Comparison of ENCODE assay signal across 19 mouse cellular contexts in genomic region chr13:89720497-89720896, GRCm38 (mm10). TPM values are rescaled to one million over a fixed set of nuclear protein-coding genes. Genes with fewer than 3 reads are reported as not detected.
A peak's percentile ranks its signal among the peaks of the same experiment; 100 is the strongest.
DNase-seq lines count a peak whose midpoint lies in the region; ATAC-seq and TF ChIP-seq lines count a peak whose summit lies in the region.
"Had no signal": no experiment of that assay in that cellular context is flagged by ENCODE, and none has a peak within 500 bp of the region (broad histone marks: within the 10 kb centered on the region; RNA-seq: fewer than 3 reads in every experiment).

No protein-coding gene starts in this region.

- no peaks in the 10 kb centered on the region for H3K9me3 ChIP-seq in hindbrain, postnatal 0 days (ENCODE audit: low read length)
- H3K9me3 ChIP-seq in hindbrain, embryonic 14.5 days (ENCODE audit: control insufficient read depth, low read length) = no peaks in the 10 kb centered on the region
- H3K9me3 ChIP-seq in liver, embryonic 14.5 days (ENCODE audit: control insufficient read depth, low read length) = no peaks in the 10 kb centered on the region
- no peaks in the 10 kb centered on the region for H3K9me3 ChIP-seq in liver, embryonic 12.5 days (replicated peaks)
- H3K9me3 ChIP-seq in MEL (replicated peaks; ENCODE audit: insufficient read depth, low read length) = no peaks in the 10 kb centered on the region
- H3K9me3 ChIP-seq in limb, embryonic 10.5 days (replicated peaks) = no peaks in the 10 kb centered on the region
- H3K9me3 ChIP-seq: embryonic facial prominence, embryonic 10.5 days; G1E; heart, embryonic 13.5 days; limb, embryonic 13.5 days; midbrain, embryonic 12.5 days had no signal

- ATAC-seq in hindbrain, postnatal 0 days = no peak
- no peak for ATAC-seq in hindbrain, embryonic 14.5 days (ENCODE audit: low FRiP score)
- no peak for ATAC-seq in liver, embryonic 14.5 days (ENCODE audit: insufficient read depth)
- ATAC-seq in liver, embryonic 12.5 days = no peak
- ATAC-seq: forebrain, embryonic 14.5 days had no signal

- no peak for DNase-seq in hindbrain, postnatal 0 days (ENCODE audit: low spot score)
- no peak for DNase-seq in hindbrain, embryonic 14.5 days (ENCODE audit: low spot score)
- DNase-seq in liver, embryonic 14.5 days (ENCODE audit: low read depth in 3 of 3, low spot score in 3 of 3) = no peak
- DNase-seq in MEL (ENCODE audit: low read depth, low spot score) = peak; percentile 10
- DNase-seq in brain, adult 2 months (ENCODE audit: low read depth, low spot score) = peak; percentile 17
- DNase-seq in limb, embryonic 10.5 days (ENCODE audit: low spot score) = no peak
- DNase-seq in urinary bladder, adult 2 months (ENCODE audit: low spot score) = no peak
- DNase-seq: cerebellum, adult 18-20 months; cerebellum, postnatal 36 days; heart, postnatal 4 days; lung, embryonic 14.5 days had no signal

- H3K36me3 ChIP-seq in hindbrain, postnatal 0 days (ENCODE audit: insufficient read depth, low read length) = no peaks in the 10 kb centered on the region; the same call in 1 of the 2 replicates
- peaks cover 43% of the 10 kb centered on the region for H3K36me3 ChIP-seq in hindbrain, embryonic 14.5 days (replicated peaks; ENCODE audit: control insufficient read depth, insufficient read depth)
- H3K36me3 ChIP-seq in liver, embryonic 14.5 days (replicated peaks; ENCODE audit: control insufficient read depth, insufficient read depth, low read depth) = no peaks in the 10 kb centered on the region
- H3K36me3 ChIP-seq in liver, embryonic 12.5 days = no peaks in the 10 kb centered on the region
- H3K36me3 ChIP-seq in MEL (ENCODE audit: control insufficient read depth in 1 of 2, insufficient read depth in 2 of 2, low read length in 2 of 2) = no peaks in the 10 kb centered on the region
- H3K36me3 ChIP-seq in limb, embryonic 10.5 days = peaks cover 84% of the 10 kb centered on the region
- H3K36me3 ChIP-seq: G1E had no signal

- H3K4me2 ChIP-seq in hindbrain, postnatal 0 days (ENCODE audit: low read depth, low read length) = no peak overlapping the region
- no peak overlapping the region for H3K4me2 ChIP-seq in hindbrain, embryonic 14.5 days (replicated peaks)
- H3K4me2 ChIP-seq in liver, embryonic 14.5 days (ENCODE audit: low read depth) = no peak overlapping the region
- H3K4me2 ChIP-seq in liver, embryonic 12.5 days = no peak overlapping the region
- H3K4me2 ChIP-seq: heart, embryonic 13.5 days; limb, embryonic 13.5 days; lung, embryonic 14.5 days; midbrain, embryonic 12.5 days had no signal

- TF ChIP-seq EP300 in liver, embryonic 14.5 days (IDR thresholded peaks at IDR 0.05; ENCODE audit: low read depth) = no peak
- TF ChIP-seq EP300 in MEL (IDR thresholded peaks at IDR 0.05; ENCODE audit: low read depth in 1 of 2, low read length in 2 of 2) = no peak

- TF ChIP-seq CTCF in hindbrain, postnatal 0 days (IDR thresholded peaks at IDR 0.05; ENCODE audit: low read depth) = peak; percentile 19
- TF ChIP-seq CTCF in liver, embryonic 14.5 days (IDR thresholded peaks at IDR 0.05; ENCODE audit: low read depth) = 0 out of 2 replicates have a peak, but pooled peaks have one; percentile 11
- peak in 2 of 3 experiments; percentile 2 to 11; a peak in 1 of 6 replicates for TF ChIP-seq CTCF in MEL (IDR thresholded peaks at IDR 0.05 in 2 of 3, conservative IDR thresholded peaks at IDR 0.05 in 1 of 3; ENCODE audit: control insufficient read depth in 1 of 3, insufficient read depth in 1 of 3, low read depth in 2 of 3, low read length in 3 of 3, poor library complexity in 1 of 3, severe bottlenecking in 1 of 3)

- 60% methylated on average over 3 of the region's 3 CpGs for WGBS in hindbrain, postnatal 0 days
- 65% methylated on average over 3 of the region's 3 CpGs for WGBS in hindbrain, embryonic 14.5 days
- 34% methylated on average over 3 of the region's 3 CpGs for WGBS in liver, embryonic 14.5 days (ENCODE audit: insufficient replicate concordance)
- WGBS in liver, embryonic 12.5 days (ENCODE audit: insufficient replicate concordance) = 39% methylated on average over 3 of the region's 3 CpGs
- WGBS in limb, embryonic 10.5 days = 66% methylated on average over 3 of the region's 3 CpGs

- no peak overlapping the region for H3K4me3 ChIP-seq in hindbrain, postnatal 0 days (ENCODE audit: low read length)
- H3K4me3 ChIP-seq in hindbrain, embryonic 14.5 days (replicated peaks; ENCODE audit: low read length) = no peak overlapping the region
- no peak overlapping the region for H3K4me3 ChIP-seq in liver, embryonic 14.5 days (ENCODE audit: insufficient read depth in 1 of 2, low read depth in 2 of 2, low read length in 2 of 2)
- H3K4me3 ChIP-seq in liver, embryonic 12.5 days = no peak overlapping the region
- H3K4me3 ChIP-seq in MEL (ENCODE audit: control insufficient read depth in 1 of 2, insufficient read depth in 1 of 2, low read depth in 2 of 2, low read length in 2 of 2) = no peak overlapping the region
- no peak overlapping the region for H3K4me3 ChIP-seq in limb, embryonic 10.5 days
- H3K4me3 ChIP-seq: embryonic facial prominence, embryonic 10.5 days; erythroblast, embryonic 14.5 days; heart, embryonic 13.5 days; limb, embryonic 13.5 days; midbrain, embryonic 12.5 days had no signal

- no peak for TF ChIP-seq POLR2A in MEL (IDR thresholded peaks at IDR 0.05; ENCODE audit: control insufficient read depth in 1 of 2, insufficient read depth in 1 of 2, low read depth in 1 of 2, low read length in 2 of 2, poor library complexity in 1 of 2)

- no peaks in the 10 kb centered on the region for H3K4me1 ChIP-seq in hindbrain, postnatal 0 days (ENCODE audit: insufficient read depth, low read length)
- no peaks in the 10 kb centered on the region for H3K4me1 ChIP-seq in hindbrain, embryonic 14.5 days (replicated peaks; ENCODE audit: control insufficient read depth, insufficient read depth, low read length)
- H3K4me1 ChIP-seq in liver, embryonic 14.5 days (replicated peaks; ENCODE audit: control insufficient read depth in 2 of 2, insufficient read depth in 2 of 2, low read length in 1 of 2) = no peaks in the 10 kb centered on the region
- no peaks in the 10 kb centered on the region for H3K4me1 ChIP-seq in liver, embryonic 12.5 days
- H3K4me1 ChIP-seq in MEL (ENCODE audit: control insufficient read depth in 1 of 2, insufficient read depth in 2 of 2, low read length in 2 of 2) = no peaks in the 10 kb centered on the region
- H3K4me1 ChIP-seq in limb, embryonic 10.5 days = no peaks in the 10 kb centered on the region
- H3K4me1 ChIP-seq: embryonic facial prominence, embryonic 10.5 days; heart, embryonic 13.5 days; limb, embryonic 13.5 days; midbrain, embryonic 12.5 days had no signal

- H3K27ac ChIP-seq in hindbrain, postnatal 0 days = no peak overlapping the region
- no peak overlapping the region for H3K27ac ChIP-seq in hindbrain, embryonic 14.5 days
- no peak overlapping the region for H3K27ac ChIP-seq in liver, embryonic 14.5 days
- H3K27ac ChIP-seq in liver, embryonic 12.5 days = no peak overlapping the region
- no peak overlapping the region for H3K27ac ChIP-seq in MEL (ENCODE audit: control insufficient read depth, low read depth, low read length)
- H3K27ac ChIP-seq in limb, embryonic 10.5 days = no peak overlapping the region
- H3K27ac ChIP-seq: embryonic facial prominence, embryonic 10.5 days; heart, embryonic 13.5 days; limb, embryonic 13.5 days; midbrain, embryonic 12.5 days had no signal

- H3K27me3 ChIP-seq in hindbrain, postnatal 0 days (ENCODE audit: insufficient read depth, low read length) = no peaks in the 10 kb centered on the region
- H3K27me3 ChIP-seq in hindbrain, embryonic 14.5 days (ENCODE audit: control insufficient read depth, insufficient read depth, low read length) = no peaks in the 10 kb centered on the region
- no peaks in the 10 kb centered on the region for H3K27me3 ChIP-seq in liver, embryonic 14.5 days (ENCODE audit: control insufficient read depth, insufficient read depth, low read length)
- H3K27me3 ChIP-seq in liver, embryonic 12.5 days (replicated peaks) = no peaks in the 10 kb centered on the region
- no peaks in the 10 kb centered on the region for H3K27me3 ChIP-seq in MEL (ENCODE audit: control insufficient read depth in 1 of 2, insufficient read depth in 2 of 2, low read length in 2 of 2)
- no peaks in the 10 kb centered on the region for H3K27me3 ChIP-seq in limb, embryonic 10.5 days (ENCODE audit: low read depth, poor library complexity, severe bottlenecking)
- H3K27me3 ChIP-seq: heart, embryonic 13.5 days; limb, embryonic 13.5 days; midbrain, embryonic 12.5 days had no signal

- no peak overlapping the region for H3K9ac ChIP-seq in hindbrain, postnatal 0 days (replicated peaks; ENCODE audit: low read length)
- H3K9ac ChIP-seq in hindbrain, embryonic 14.5 days = no peak overlapping the region
- H3K9ac ChIP-seq in liver, embryonic 14.5 days (replicated peaks) = no peak overlapping the region
- no peak overlapping the region for H3K9ac ChIP-seq in liver, embryonic 12.5 days
- no peak overlapping the region for H3K9ac ChIP-seq in MEL (ENCODE audit: control insufficient read depth, low read depth, low read length, poor library complexity, severe bottlenecking)
- H3K9ac ChIP-seq: heart, embryonic 13.5 days; limb, embryonic 13.5 days; lung, embryonic 14.5 days; midbrain, embryonic 12.5 days had no signal

- TF ChIP-seq RAD21 in MEL (IDR thresholded peaks at IDR 0.05; ENCODE audit: low read depth, low read length) = no peak; the same call in 1 of the 2 replicates

- H3K79me2 ChIP-seq in MEL (ENCODE audit: control insufficient read depth, insufficient read depth, low read length, poor library complexity) = no peaks in the 10 kb centered on the region

TF ChIP-seq in MEL, 35 proteins besides CTCF, POLR2A, EP300 and RAD21 (continues in another document):
- no peak for TF ChIP-seq UBTF (IDR thresholded peaks at IDR 0.05; ENCODE audit: borderline replicate concordance, insufficient read depth, low read depth, low read length)
- no peak for TF ChIP-seq MEF2A (IDR thresholded peaks at IDR 0.05; ENCODE audit: extremely low read depth, insufficient replicate concordance, low read depth, low read length, poor library complexity, severe bottlenecking)
- TF ChIP-seq E2F4 (IDR thresholded peaks at IDR 0.05; ENCODE audit: borderline replicate concordance, low read depth, low read length) = no peak

RNA-seq across cellular contexts. Expression of gene Vcan, which starts 21.8 kb away (rescaled TPM):
- total RNA-seq in hindbrain, postnatal 0 days (2014; rRNA removed) = 51.2 TPM in 2 replicates
- 23.5 and 24.1 TPM in 2 replicates for polyA plus RNA-seq in hindbrain, postnatal 0 days (2015; fragmentation: Nextera tagmentation; extraction: Ambion mirVana)
- 39.3 and 40.6 TPM in 2 replicates for polyA plus RNA-seq in hindbrain, embryonic 14.5 days (2014; fragmentation: Nextera tagmentation; extraction: Ambion mirVana)
- polyA plus RNA-seq in liver, embryonic 14.5 days (2012; rRNA removed) = 0.41 and 1.6 TPM in 2 replicates
- 0.88 and 1.3 TPM in 2 replicates for polyA plus RNA-seq in liver, embryonic 14.5 days (2014; fragmentation: Nextera tagmentation; extraction: Ambion mirVana)
- 2.9 and 4.6 TPM in 2 replicates for polyA plus RNA-seq in liver, embryonic 12.5 days (2016; fragmentation: Nextera tagmentation; extraction: Ambion mirVana)
- 0.13 TPM in 1 of 2 replicates, not detected in the other for total RNA-seq in MEL (2012; rRNA removed)
- under 1 TPM in 1 of 2 experiments, not detected in 1; 0.10 TPM for polyA plus RNA-seq in MEL (2012; ENCODE audit: insufficient read depth in 1 of 2, insufficient read length in 2 of 2, low read depth in 1 of 2, low replicate concordance in 2 of 2, missing spikeins in 1 of 2)
- 44.9 and 74.8 TPM in 2 replicates for polyA plus RNA-seq in limb, embryonic 10.5 days (2016; fragmentation: Nextera tagmentation; extraction: Ambion mirVana)
- 18.0 and 28.8 TPM in 2 replicates for polyA plus RNA-seq in urinary bladder, adult 2 months (2012; rRNA removed)
- polyA plus RNA-seq: erythroblast, embryonic 14.5 days; G1E had no signal

Comparison
In these comparisons a context has a peak if more than half of its experiments do, and no peak if none do; other contexts are left out.
1. DNase-seq: peak in MEL (single experiment) and brain, adult 2 months (single experiment); none in hindbrain, postnatal 0 days (single experiment), hindbrain, embryonic 14.5 days (single experiment), liver, embryonic 14.5 days (0 of 3), limb, embryonic 10.5 days (single experiment) and urinary bladder, adult 2 months (single experiment).
2. Peak in every context shown above with its lines, with median percentiles within 50 percentile points of each other: CTCF ChIP-seq.